Mouse (Mus musculus): ENCODE data around the gene Ccdc47. TPM values are rescaled to one million over a fixed set of nuclear protein-coding genes. Genes with fewer than 3 reads are reported as not detected.

Ccdc47 gene
- polyA plus RNA-seq, 1 experiment from 2014 or later, result 53.5 TPM

GRCm38 (mm10) chr11:106157154-106157553 is 59.0 kb downstream of the Ccdc47 start:
- Histone ChIP-seq H3K27me3 (ENCODE audit: control insufficient read depth, insufficient read depth, low read length) (no peaks in the 10 kb centered on the region), H3K4me2 (ENCODE audit: low read depth, severe bottlenecking) (no peak overlapping the region), H3K9ac (ENCODE audit: low read length) (no peak overlapping the region), H3K36me3 (ENCODE audit: control insufficient read depth, insufficient read depth, low read length) (peaks cover 12% of the 10 kb centered on the region), H3K4me3 (ENCODE audit: low read depth, low read length) (no peak overlapping the region), H3K4me1 (ENCODE audit: control insufficient read depth, insufficient read depth, low read length) (peaks cover 20% of the 10 kb centered on the region), H3K9me3 (ENCODE audit: control insufficient read depth, low read length) (no peaks in the 10 kb centered on the region), H3K27ac (replicated peaks; ENCODE audit: low read depth, low read length) (no peak overlapping the region)
- DNase-seq (ENCODE audit: low spot score), result no peak
- ATAC-seq (ENCODE audit: insufficient number of reproducible peaks, low FRiP score, low TSS enrichment, low read depth), result no peak
- WGBS, result 87% methylated on average over 7 of the region's 7 CpGs

DNA sequence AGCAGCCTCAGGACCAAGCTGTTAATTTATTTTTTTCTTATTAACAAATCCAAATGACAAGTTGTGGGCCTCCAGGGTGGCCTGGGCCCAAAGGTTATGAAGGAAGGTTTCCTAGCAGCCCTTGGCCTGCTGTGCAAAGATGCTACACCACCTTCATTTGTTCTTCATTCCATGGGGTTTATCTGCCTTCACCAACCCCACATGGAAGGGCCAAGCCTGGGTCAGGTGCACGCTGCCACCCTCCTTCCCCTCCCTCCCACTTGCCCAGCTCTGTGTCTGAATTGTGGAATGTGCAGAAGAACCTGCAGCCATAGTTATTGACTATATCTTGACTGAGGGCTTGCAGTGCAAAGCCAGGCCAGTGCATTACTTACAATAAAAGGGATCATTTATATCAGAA is 59.9 kb downstream of the Ccdc47 start:
- H3K36me3 ChIP-seq (ENCODE audit: control insufficient read depth, insufficient read depth, low read length), result peaks cover 17% of the 10 kb centered on the region
- H3K4me3 ChIP-seq (ENCODE audit: low read depth, low read length), result no peak overlapping the region
- no peak overlapping the region for H3K4me2 ChIP-seq (ENCODE audit: low read depth, severe bottlenecking)
- 67% methylated on average over 1 of the region's 1 CpGs for WGBS
- no peak for DNase-seq (ENCODE audit: low spot score)
- H3K4me1 ChIP-seq (ENCODE audit: control insufficient read depth, insufficient read depth, low read length), result peaks cover 17% of the 10 kb centered on the region
- no peaks in the 10 kb centered on the region for H3K9me3 ChIP-seq (ENCODE audit: control insufficient read depth, low read length)
- no peak for ATAC-seq (ENCODE audit: insufficient number of reproducible peaks, low FRiP score, low TSS enrichment, low read depth)
- H3K27me3 ChIP-seq (ENCODE audit: control insufficient read depth, insufficient read depth, low read length), result no peaks in the 10 kb centered on the region
- H3K9ac ChIP-seq (ENCODE audit: low read length), result no peak overlapping the region
- no peak overlapping the region for H3K27ac ChIP-seq (replicated peaks; ENCODE audit: low read depth, low read length)

GRCm38 (mm10) chr11:106155761-106156160 is 60.4 kb downstream of the Ccdc47 start:
- Histone ChIP-seq H3K4me2 (ENCODE audit: low read depth, severe bottlenecking) (no peak overlapping the region), H3K9me3 (ENCODE audit: control insufficient read depth, low read length) (no peaks in the 10 kb centered on the region), H3K27ac (replicated peaks; ENCODE audit: low read depth, low read length) (no peak overlapping the region), H3K4me1 (ENCODE audit: control insufficient read depth, insufficient read depth, low read length) (peaks cover 12% of the 10 kb centered on the region), H3K27me3 (ENCODE audit: control insufficient read depth, insufficient read depth, low read length) (no peaks in the 10 kb centered on the region), H3K9ac (ENCODE audit: low read length) (no peak overlapping the region), H3K4me3 (ENCODE audit: low read depth, low read length) (no peak overlapping the region), H3K36me3 (ENCODE audit: control insufficient read depth, insufficient read depth, low read length) (peaks cover 19% of the 10 kb centered on the region)
- ATAC-seq (ENCODE audit: insufficient number of reproducible peaks, low FRiP score, low TSS enrichment, low read depth), result no peak
- WGBS, result 62% methylated on average over 3 of the region's 3 CpGs
- no peak for DNase-seq (ENCODE audit: low spot score)

DNA sequence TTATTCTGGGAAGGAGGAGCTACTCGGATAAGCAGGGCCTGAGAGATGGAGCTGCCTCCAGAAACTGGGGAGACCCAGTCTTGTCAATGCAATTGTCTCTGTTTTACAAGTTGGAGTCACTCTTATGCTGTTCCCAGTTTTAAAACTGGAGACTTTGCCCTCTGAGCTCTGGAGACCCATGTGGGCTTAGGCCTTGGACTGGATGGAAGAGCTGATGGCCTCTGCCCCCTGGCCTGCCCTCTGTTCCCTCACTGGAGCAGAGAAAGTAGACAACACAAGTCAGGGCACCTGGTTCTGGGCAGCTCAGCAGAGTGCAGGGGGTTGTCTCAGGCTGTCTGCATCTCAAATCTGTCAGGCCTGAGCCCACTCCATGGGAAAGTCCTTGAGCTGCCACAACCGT is 61.4 kb downstream of the Ccdc47 start:
- no peak overlapping the region for H3K9ac ChIP-seq (ENCODE audit: low read length)
- no peak for ATAC-seq (ENCODE audit: insufficient number of reproducible peaks, low FRiP score, low TSS enrichment, low read depth)
- no peaks in the 10 kb centered on the region for H3K9me3 ChIP-seq (ENCODE audit: control insufficient read depth, low read length)
- WGBS, result 82% methylated on average over 2 of the region's 2 CpGs
- H3K36me3 ChIP-seq (ENCODE audit: control insufficient read depth, insufficient read depth, low read length), result peaks cover 22% of the 10 kb centered on the region
- DNase-seq (ENCODE audit: low spot score), result no peak
- no peaks in the 10 kb centered on the region for H3K27me3 ChIP-seq (ENCODE audit: control insufficient read depth, insufficient read depth, low read length)
- no peak overlapping the region for H3K4me2 ChIP-seq (ENCODE audit: low read depth, severe bottlenecking)
- no peak overlapping the region for H3K27ac ChIP-seq (replicated peaks; ENCODE audit: low read depth, low read length)
- H3K4me1 ChIP-seq (ENCODE audit: control insufficient read depth, insufficient read depth, low read length), result peaks cover 12% of the 10 kb centered on the region
- H3K4me3 ChIP-seq (ENCODE audit: low read depth, low read length), result no peak overlapping the region

- H3K4me3 ChIP-seq (ENCODE audit: low read depth, low read length), result no peak overlapping the region
- DNase-seq (ENCODE audit: low spot score), result no peak
- no peak overlapping the region for H3K27ac ChIP-seq (replicated peaks; ENCODE audit: low read depth, low read length)
- H3K27me3 ChIP-seq (ENCODE audit: control insufficient read depth, insufficient read depth, low read length), result no peaks in the 10 kb centered on the region
- H3K36me3 ChIP-seq (ENCODE audit: control insufficient read depth, insufficient read depth, low read length), result peaks cover 22% of the 10 kb centered on the region
- ATAC-seq (ENCODE audit: insufficient number of reproducible peaks, low FRiP score, low TSS enrichment, low read depth), result no peak
- H3K4me1 ChIP-seq (ENCODE audit: control insufficient read depth, insufficient read depth, low read length), result peaks cover 12% of the 10 kb centered on the region
- H3K4me2 ChIP-seq (ENCODE audit: low read depth, severe bottlenecking), result no peak overlapping the region
- WGBS, result 82% methylated on average over 5 of the region's 5 CpGs
- no peaks in the 10 kb centered on the region for H3K9me3 ChIP-seq (ENCODE audit: control insufficient read depth, low read length)
- H3K9ac ChIP-seq (ENCODE audit: low read length), result no peak overlapping the region
These were observed 62.1 kb downstream of the Ccdc47 start for GRCm38 (mm10) chr11:106154091-106154490.

GRCm38 (mm10) chr11:106152132-106152531 is 64.0 kb downstream of the Ccdc47 start:
- DNase-seq (ENCODE audit: low spot score), result no peak
- no peak overlapping the region for H3K4me2 ChIP-seq (ENCODE audit: low read depth, severe bottlenecking)
- H3K9me3 ChIP-seq (ENCODE audit: control insufficient read depth, low read length), result no peaks in the 10 kb centered on the region
- no peak overlapping the region for H3K27ac ChIP-seq (replicated peaks; ENCODE audit: low read depth, low read length)
- 81% methylated on average over 8 of the region's 8 CpGs for WGBS
- peaks cover 14% of the 10 kb centered on the region for H3K36me3 ChIP-seq (ENCODE audit: control insufficient read depth, insufficient read depth, low read length)
- H3K4me1 ChIP-seq (ENCODE audit: control insufficient read depth, insufficient read depth, low read length), result no peaks in the 10 kb centered on the region
- H3K9ac ChIP-seq (ENCODE audit: low read length), result no peak overlapping the region
- H3K4me3 ChIP-seq (ENCODE audit: low read depth, low read length), result no peak overlapping the region
- no peak for ATAC-seq (ENCODE audit: insufficient number of reproducible peaks, low FRiP score, low TSS enrichment, low read depth)
- no peaks in the 10 kb centered on the region for H3K27me3 ChIP-seq (ENCODE audit: control insufficient read depth, insufficient read depth, low read length)

GRCm38 (mm10) chr11:106151219-106151618 is 64.9 kb downstream of the Ccdc47 start:
- Histone ChIP-seq H3K27me3 (ENCODE audit: control insufficient read depth, insufficient read depth, low read length) (no peaks in the 10 kb centered on the region), H3K9me3 (ENCODE audit: control insufficient read depth, low read length) (no peaks in the 10 kb centered on the region), H3K4me1 (ENCODE audit: control insufficient read depth, insufficient read depth, low read length) (no peaks in the 10 kb centered on the region), H3K9ac (ENCODE audit: low read length) (no peak overlapping the region), H3K27ac (replicated peaks; ENCODE audit: low read depth, low read length) (no peak overlapping the region), H3K4me2 (ENCODE audit: low read depth, severe bottlenecking) (no peak overlapping the region), H3K36me3 (ENCODE audit: control insufficient read depth, insufficient read depth, low read length) (peaks cover 14% of the 10 kb centered on the region), H3K4me3 (ENCODE audit: low read depth, low read length) (no peak overlapping the region)
- no peak for ATAC-seq (ENCODE audit: insufficient number of reproducible peaks, low FRiP score, low TSS enrichment, low read depth)
- 88% methylated on average over 3 of the region's 3 CpGs for whole genome bisulfite sequencing
- no peak for DNase-seq (ENCODE audit: low spot score)

Other genes with a start within 250 kb of the Ccdc47 start
- 0.09 and 0.15 TPM in 2 replicates for gene Ace, start 248.4 kb downstream of the Ccdc47 start, polyA plus RNA-seq (2014; fragmentation: Nextera tagmentation; extraction: Ambion mirVana)
- gene Ace3, start 221.7 kb downstream of the Ccdc47 start, polyA plus RNA-seq (2014; fragmentation: Nextera tagmentation; extraction: Ambion mirVana), result not detected in 2 replicates
- gene Kcnh6, start 208.2 kb downstream of the Ccdc47 start, polyA plus RNA-seq (2014; fragmentation: Nextera tagmentation; extraction: Ambion mirVana), result 0.14 and 0.39 TPM in 2 replicates
- gene Dcaf7, start 179.5 kb downstream of the Ccdc47 start, polyA plus RNA-seq (2014; fragmentation: Nextera tagmentation; extraction: Ambion mirVana), result 75.3 and 82.5 TPM in 2 replicates
- gene Taco1, start 150.3 kb downstream of the Ccdc47 start, polyA plus RNA-seq (2014; fragmentation: Nextera tagmentation; extraction: Ambion mirVana), result 10.3 and 12.9 TPM in 2 replicates
- gene Map3k3, start 131.7 kb downstream of the Ccdc47 start, polyA plus RNA-seq (2014; fragmentation: Nextera tagmentation; extraction: Ambion mirVana), result 20.9 and 26.1 TPM in 2 replicates
- gene Gm10840, start 55.5 kb downstream of the Ccdc47 start, polyA plus RNA-seq (2014; fragmentation: Nextera tagmentation; extraction: Ambion mirVana), result 0.64 TPM in 1 of 2 replicates, not detected in the other
- 516 and 591 TPM in 2 replicates for gene Limd2, start 55.5 kb downstream of the Ccdc47 start, polyA plus RNA-seq (2014; fragmentation: Nextera tagmentation; extraction: Ambion mirVana)
- 36.7 and 40.0 TPM in 2 replicates for gene Strada, start 14.2 kb downstream of the Ccdc47 start, polyA plus RNA-seq (2014; fragmentation: Nextera tagmentation; extraction: Ambion mirVana)
- gene Ddx42, start 582 bp upstream of the Ccdc47 start, polyA plus RNA-seq (2014; fragmentation: Nextera tagmentation; extraction: Ambion mirVana), result 96.6 and 110 TPM in 2 replicates
- gene Ftsj3, start 39.7 kb upstream of the Ccdc47 start, polyA plus RNA-seq (2014; fragmentation: Nextera tagmentation; extraction: Ambion mirVana), result 72.6 and 74.9 TPM in 2 replicates
- gene Psmc5, start 39.8 kb upstream of the Ccdc47 start, polyA plus RNA-seq (2014; fragmentation: Nextera tagmentation; extraction: Ambion mirVana), result 380 and 388 TPM in 2 replicates
- gene Smarcd2, start 56.6 kb upstream of the Ccdc47 start, polyA plus RNA-seq (2014; fragmentation: Nextera tagmentation; extraction: Ambion mirVana), result 82.6 and 84.8 TPM in 2 replicates
- gene Tcam1, start 60.3 kb upstream of the Ccdc47 start, polyA plus RNA-seq (2014; fragmentation: Nextera tagmentation; extraction: Ambion mirVana), result 0.09 and 0.29 TPM in 2 replicates
- not detected in 2 replicates for gene Gh, start 85.5 kb upstream of the Ccdc47 start, polyA plus RNA-seq (2014; fragmentation: Nextera tagmentation; extraction: Ambion mirVana)
- 2.1 and 2.3 TPM in 2 replicates for gene Cd79b, start 98.4 kb upstream of the Ccdc47 start, polyA plus RNA-seq (2014; fragmentation: Nextera tagmentation; extraction: Ambion mirVana)
- gene Scn4a, start 136.9 kb upstream of the Ccdc47 start, polyA plus RNA-seq (2014; fragmentation: Nextera tagmentation; extraction: Ambion mirVana), result 0.13 and 0.23 TPM in 2 replicates
- not detected in 2 replicates for gene Prr29, start 149.1 kb upstream of the Ccdc47 start, polyA plus RNA-seq (2014; fragmentation: Nextera tagmentation; extraction: Ambion mirVana)
- gene Icam2, start 171.7 kb upstream of the Ccdc47 start, polyA plus RNA-seq (2014; fragmentation: Nextera tagmentation; extraction: Ambion mirVana), result 24.5 and 26.8 TPM in 2 replicates